Mouse (Mus musculus): ENCODE measurements around the gene Nfib. TPM values are rescaled to one million over a fixed set of nuclear protein-coding genes. Genes with fewer than 3 reads are reported as not detected.

Gene Nfib
- total and polyA plus RNA-seq, 3 experiments = 0.04 to 0.11 (median 0.09) TPM

DNA sequence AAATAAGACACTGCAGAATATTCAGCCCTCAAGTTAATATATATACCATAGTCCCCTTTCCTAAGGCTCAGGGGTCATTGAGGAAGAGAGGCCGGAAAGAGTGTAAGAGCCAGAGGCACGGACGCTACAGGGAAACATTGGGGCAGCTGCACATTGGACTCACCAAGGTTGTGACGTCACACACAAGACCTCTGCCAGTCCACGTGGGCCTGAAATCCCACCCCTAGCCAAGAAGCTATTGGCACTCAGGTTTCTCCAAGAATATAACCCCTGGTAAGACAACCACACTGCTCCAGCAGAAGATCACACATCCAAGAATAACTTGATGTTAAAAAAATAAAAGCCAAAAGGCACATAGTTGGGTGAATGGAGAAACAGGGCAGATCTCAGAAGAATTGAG, 89.8 kb downstream of the Nfib start:
- dilution Hi-C loops (cut with MboI; ENCODE audit: extremely low pct_ligation_motif_present, extremely low pct_unique_long_range_greater_than_20kb, low sequenced_read_pairs) = no loop called here
- in situ Hi-C loops (cut with MboI; ENCODE audit: low pct_ligation_motif_present, low pct_unique_long_range_greater_than_20kb, low sequenced_read_pairs) = no loop called here
- Histone ChIP-seq H3K27me3 (replicated peaks) (no peaks in the 10 kb centered on the region), H3K36me3 (replicated peaks in 1 of 2; ENCODE audit: control insufficient read depth in 1 of 2, insufficient read depth in 1 of 2, low read length in 1 of 2) (no peaks in the 10 kb centered on the region), H3K27ac (ENCODE audit: insufficient read depth, low read depth) (no peak overlapping the region), H3K4me3 (replicated peaks in 1 of 3; ENCODE audit: low read depth in 2 of 3, low read length in 2 of 3, poor library complexity in 1 of 3) (no peak overlapping the region), H3K79me2 (replicated peaks; ENCODE audit: control insufficient read depth, extremely low read depth, insufficient read depth, poor library complexity, severe bottlenecking) (no peaks in the 10 kb centered on the region), H3K9ac (ENCODE audit: insufficient read depth, low read depth) (no peak overlapping the region), H3K4me2 (ENCODE audit: insufficient read depth, low read depth, poor library complexity, severe bottlenecking) (no peak overlapping the region), H3K4me1 (ENCODE audit: control insufficient read depth in 1 of 2, insufficient read depth in 2 of 2) (peaks cover 3 to 10% of the 10 kb centered on the region in 2 experiments; a peak in 3 of 4 replicates), H3K9me3 (replicated peaks; ENCODE audit: low read length) (no peaks in the 10 kb centered on the region)
- TF ChIP-seq IRF4 (IDR thresholded peaks at IDR 0.05; ENCODE audit: low read depth, low read length) (no peak), E2F4 (IDR thresholded peaks at IDR 0.05; ENCODE audit: insufficient replicate concordance, low read depth, low read length) (no peak), BHLHE40 (IDR thresholded peaks at IDR 0.05; ENCODE audit: low read depth, low read length) (no peak), RAD21 (IDR thresholded peaks at IDR 0.05; ENCODE audit: low read depth, low read length) (no peak), CTCF (conservative IDR thresholded peaks at IDR 0.05 in 1 of 2, IDR thresholded peaks at IDR 0.05 in 1 of 2; ENCODE audit: low read depth in 2 of 2, low read length in 2 of 2) (no peak), POLR2AphosphoS2 (IDR thresholded peaks at IDR 0.05; ENCODE audit: low read depth, low read length) (no peak), KAT2A (IDR thresholded peaks at IDR 0.05; ENCODE audit: insufficient replicate concordance, low read length) (no peak), ZMIZ1 (IDR thresholded peaks at IDR 0.05; ENCODE audit: low read depth, low read length) (no peak), GABPA (IDR thresholded peaks at IDR 0.05; ENCODE audit: insufficient replicate concordance, low read depth, low read length) (no peak), MAZ (IDR thresholded peaks at IDR 0.05; ENCODE audit: low read depth, low read length) (no peak), SIN3A (IDR thresholded peaks at IDR 0.05; ENCODE audit: low read length) (no peak), HCFC1 (IDR thresholded peaks at IDR 0.05; ENCODE audit: low read depth, low read length) (no peak), SMC3 (IDR thresholded peaks at IDR 0.05; ENCODE audit: low read depth, low read length) (no peak), MXI1 (IDR thresholded peaks at IDR 0.05; ENCODE audit: low read depth, low read length) (no peak), ZC3H11A (IDR thresholded peaks at IDR 0.05; ENCODE audit: low read depth, low read length) (no peak)
- DNase-seq (ENCODE audit: extremely low read depth) = no peak

DNA sequence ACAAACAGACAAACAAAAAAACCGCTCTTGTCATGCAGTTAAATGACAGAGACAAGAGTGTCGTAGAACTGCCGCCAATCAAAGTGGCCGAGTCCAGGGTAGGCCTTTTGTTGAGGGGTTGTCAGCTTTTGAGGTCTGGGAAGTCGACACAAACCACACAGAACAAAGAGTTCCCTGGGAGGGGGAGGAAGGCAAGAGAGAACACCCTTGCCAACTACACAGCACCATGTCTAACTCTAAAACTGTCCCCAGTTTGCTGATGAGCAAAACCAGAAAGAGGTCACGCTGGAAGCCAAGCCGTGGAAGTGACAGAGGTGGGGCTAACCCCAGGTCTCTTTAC, 91.1 kb downstream of the Nfib start:
- dilution Hi-C loops (cut with MboI; ENCODE audit: extremely low pct_ligation_motif_present, extremely low pct_unique_long_range_greater_than_20kb, low sequenced_read_pairs) = no loop called here
- Histone ChIP-seq H3K36me3 (replicated peaks in 1 of 2; ENCODE audit: control insufficient read depth in 1 of 2, insufficient read depth in 1 of 2, low read length in 1 of 2) (no peaks in the 10 kb centered on the region), H3K4me2 (ENCODE audit: insufficient read depth, low read depth, poor library complexity, severe bottlenecking) (no peak overlapping the region), H3K79me2 (replicated peaks; ENCODE audit: control insufficient read depth, extremely low read depth, insufficient read depth, poor library complexity, severe bottlenecking) (no peaks in the 10 kb centered on the region), H3K27me3 (replicated peaks) (no peaks in the 10 kb centered on the region), H3K9me3 (replicated peaks; ENCODE audit: low read length) (no peaks in the 10 kb centered on the region), H3K9ac (ENCODE audit: insufficient read depth, low read depth) (no peak overlapping the region), H3K4me3 (replicated peaks in 1 of 3; ENCODE audit: low read depth in 2 of 3, low read length in 2 of 3, poor library complexity in 1 of 3) (no peak overlapping the region), H3K4me1 (ENCODE audit: control insufficient read depth in 1 of 2, insufficient read depth in 2 of 2) (peaks cover 3 to 10% of the 10 kb centered on the region in 2 experiments; a peak in 3 of 4 replicates), H3K27ac (ENCODE audit: insufficient read depth, low read depth) (no peak overlapping the region)
- in situ Hi-C loops (cut with MboI; ENCODE audit: low pct_ligation_motif_present, low pct_unique_long_range_greater_than_20kb, low sequenced_read_pairs) = no loop called here
- TF ChIP-seq HCFC1 (IDR thresholded peaks at IDR 0.05; ENCODE audit: low read depth, low read length) (no peak), MAZ (IDR thresholded peaks at IDR 0.05; ENCODE audit: low read depth, low read length) (peak; percentile 0; the same call in 1 of the 2 replicates)
- DNase-seq (ENCODE audit: extremely low read depth) = no peak

All from CH12.LX (cell line).